Mouse (Mus musculus) limb, embryonic 13.5 days (tissue): ENCODE data around the gene Plxnb2. TPM values are rescaled to one million over a fixed set of nuclear protein-coding genes. Genes with fewer than 3 reads are reported as not detected.

ENCODE experiments used
- ATAC-seq: fragments of 200-750 bp; cut with Nextera tagmentation; 2 replicates; pipeline ENCODE4 v1.8.0; 2017; ENCODE audit warnings: low read depth, moderate number of reproducible peaks, moderate TSS enrichment; ENCODE audit not compliant: low FRiP score
- H3K27ac ChIP-seq: fragments of 300-500 bp; sonication (generic); 2 replicates; pipeline ENCODE4 v1.5.1; 2015; ENCODE audit warnings: inconsistent platforms, mild to moderate bottlenecking, moderate library complexity
- H3K27me3 ChIP-seq: fragments of 300-500 bp; sonication (generic); 2 replicates; pipeline ENCODE4 v1.6.1; 2015; ENCODE audit warnings: mild to moderate bottlenecking, inconsistent platforms
- H3K36me3 ChIP-seq: fragments of 300-500 bp; sonication (generic); 2 replicates; pipeline ENCODE4 v1.6.1; 2015; ENCODE audit warnings: inconsistent platforms, mild to moderate bottlenecking, moderate library complexity
- H3K4me1 ChIP-seq: fragments of 300-500 bp; sonication (generic); 2 replicates; pipeline ENCODE4 v1.6.1; 2015; ENCODE audit warnings: inconsistent platforms
- H3K4me2 ChIP-seq: fragments of 300-500 bp; sonication (generic); replicated peaks from 2 replicates; pipeline ENCODE4 v1.6.1; 2015; ENCODE audit warnings: inconsistent platforms, mild to moderate bottlenecking, moderate library complexity
- H3K4me3 ChIP-seq: fragments of 300-500 bp; sonication (generic); 2 replicates; pipeline ENCODE4 v1.5.1; 2015; ENCODE audit warnings: moderate library complexity, mild to moderate bottlenecking, inconsistent platforms
- H3K9ac ChIP-seq: fragments of 300-500 bp; sonication (generic); 2 replicates; pipeline ENCODE4 v1.6.1; 2015; ENCODE audit warnings: mild to moderate bottlenecking, inconsistent platforms
- H3K9me3 ChIP-seq: fragments of 300-500 bp; sonication (generic); 2 replicates; pipeline ENCODE4 v1.6.1; 2016; ENCODE audit warnings: inconsistent platforms
- WGBS: fragments of 180-500 bp; shearing (Covaris S2); methylation state at CpG from one replicate; pipeline ENCODE4 v1.1.7; 2015; 5-methylcytosine and 5-hydroxymethylcytosine counted together
- polyA plus RNA-seq: library from polyadenylated mRNA; unstranded; fragments of >200 nt; fragmentation: Nextera tagmentation; extraction: Ambion mirVana; gene quantifications from 2 replicates; pipeline ENCODE4 v1.2.1, GENCODE M21; 2015

Plxnb2 gene
- polyA plus RNA-seq, 1 experiment from 2014 or later = 144 TPM

- peaks cover 62% of the 10 kb centered on the region for H3K4me1 ChIP-seq
- H3K36me3 ChIP-seq = peaks cover 44% of the 10 kb centered on the region
- H3K27ac ChIP-seq = peak overlapping the region; percentile 81
- 4% methylated on average over 10 of the region's 10 CpGs for WGBS
- H3K4me2 ChIP-seq = peak overlapping the region; percentile 51
- H3K9ac ChIP-seq = peak overlapping the region; percentile 48; the same call in 1 of the 2 replicates
- no peaks in the 10 kb centered on the region for H3K27me3 ChIP-seq
- ATAC-seq = peak; percentile 86
- peak overlapping the region; percentile 23 for H3K4me3 ChIP-seq
- no peaks in the 10 kb centered on the region for H3K9me3 ChIP-seq
Observed at GRCm38 (mm10) chr15:89169431-89169830, 11.2 kb downstream of the Plxnb2 start.

- Histone ChIP-seq H3K9me3 (no peaks in the 10 kb centered on the region), H3K36me3 (peaks cover 49% of the 10 kb centered on the region), H3K9ac (peak overlapping the region; percentile 48), H3K4me1 (peaks cover 56% of the 10 kb centered on the region), H3K4me2 (peak overlapping the region; percentile 51), H3K27me3 (no peaks in the 10 kb centered on the region), H3K27ac (peak overlapping the region; percentile 81), H3K4me3 (peak overlapping the region; percentile 23)
- no peak for ATAC-seq
- WGBS = 50% methylated on average over 10 of the region's 10 CpGs
Observed at GRCm38 (mm10) chr15:89168922-89169321, 11.7 kb downstream of the Plxnb2 start.

DNA sequence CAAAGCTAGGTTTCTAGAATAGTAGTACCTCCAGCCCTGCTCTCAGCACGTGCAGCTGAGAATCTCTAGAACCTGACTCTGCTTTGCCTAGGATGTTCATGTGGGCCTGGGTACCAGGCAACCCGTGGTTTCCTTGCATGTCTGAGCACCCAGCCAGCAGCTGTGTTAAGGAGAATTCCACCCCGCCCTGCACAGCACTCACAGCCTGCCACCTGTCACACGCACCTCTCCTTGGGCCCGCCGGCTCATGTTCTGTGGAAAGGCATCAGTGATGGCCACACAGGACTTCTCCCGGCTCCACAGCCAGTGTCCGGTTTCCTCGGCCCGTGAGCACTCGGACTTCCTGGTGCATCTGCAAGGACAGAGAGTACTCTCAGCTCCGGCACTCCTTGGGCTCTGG, 15.1 kb downstream of the Plxnb2 start:
- WGBS = 87% methylated on average over 12 of the region's 12 CpGs
- Histone ChIP-seq H3K27me3 (no peaks in the 10 kb centered on the region), H3K36me3 (peaks cover 84% of the 10 kb centered on the region), H3K9me3 (no peaks in the 10 kb centered on the region), H3K9ac (no peak overlapping the region), H3K27ac (no peak overlapping the region), H3K4me3 (no peak overlapping the region), H3K4me1 (peaks cover 25% of the 10 kb centered on the region), H3K4me2 (no peak overlapping the region)
- ATAC-seq = no peak

DNA sequence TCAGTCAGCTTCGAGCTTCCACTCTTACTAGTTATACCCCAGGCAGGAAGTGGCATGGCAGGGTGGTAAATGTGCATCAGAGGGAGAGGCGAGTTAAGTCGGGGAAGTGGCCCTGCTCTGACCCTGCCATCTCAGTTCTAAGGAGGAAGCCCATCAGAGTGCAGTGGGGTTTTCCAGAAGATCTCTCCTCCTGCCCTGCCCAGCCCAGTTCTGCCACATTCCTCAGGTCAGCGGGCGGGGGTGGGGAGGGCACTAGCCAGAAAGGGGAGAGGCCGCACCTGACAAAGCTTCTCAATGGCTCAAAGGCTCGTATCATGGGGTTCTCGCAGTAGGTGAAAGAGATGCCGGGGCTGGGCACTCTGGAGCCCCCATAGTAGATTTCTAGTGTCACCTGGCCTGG, 19.2 kb downstream of the Plxnb2 start:
- Histone ChIP-seq H3K9ac (no peak overlapping the region), H3K27me3 (no peaks in the 10 kb centered on the region), H3K9me3 (no peaks in the 10 kb centered on the region), H3K4me2 (no peak overlapping the region), H3K4me3 (no peak overlapping the region), H3K4me1 (no peaks in the 10 kb centered on the region), H3K27ac (no peak overlapping the region), H3K36me3 (peaks cover 100% of the 10 kb centered on the region)
- ATAC-seq = no peak
- 80% methylated on average over 9 of the region's 9 CpGs for WGBS

GRCm38 (mm10) chr15:89158516-89158915, 22.1 kb downstream of the Plxnb2 start:
- Histone ChIP-seq H3K4me2 (no peak overlapping the region), H3K4me3 (no peak overlapping the region), H3K9me3 (no peaks in the 10 kb centered on the region), H3K9ac (no peak overlapping the region), H3K27ac (no peak overlapping the region), H3K36me3 (peaks cover 100% of the 10 kb centered on the region), H3K4me1 (no peaks in the 10 kb centered on the region), H3K27me3 (no peaks in the 10 kb centered on the region)
- no peak for ATAC-seq
- WGBS = 92% methylated on average over 16 of the region's 16 CpGs

DNA sequence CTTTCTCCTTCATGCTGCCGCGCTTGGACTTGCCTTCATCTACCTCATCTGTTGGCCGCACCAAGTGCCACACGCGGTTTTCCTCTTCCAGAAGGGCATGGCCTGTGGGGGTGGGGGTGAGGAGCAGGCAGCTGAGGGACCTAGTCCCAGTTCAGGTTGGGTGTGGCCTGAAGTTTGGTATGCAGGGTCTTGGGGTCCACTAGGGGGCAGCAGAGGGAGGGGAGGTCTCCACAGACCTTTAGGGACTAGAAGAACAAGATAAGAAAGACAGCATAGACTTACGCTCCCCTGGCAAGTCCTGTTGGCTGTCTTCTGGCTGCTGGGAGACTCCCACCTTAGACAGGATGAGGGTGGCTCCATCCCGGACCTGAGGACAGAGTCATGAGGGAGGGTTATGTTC, 22.6 kb downstream of the Plxnb2 start:
- Histone ChIP-seq H3K36me3 (peaks cover 94% of the 10 kb centered on the region), H3K27me3 (no peaks in the 10 kb centered on the region), H3K9ac (no peak overlapping the region), H3K4me2 (no peak overlapping the region), H3K4me3 (no peak overlapping the region), H3K27ac (no peak overlapping the region), H3K9me3 (no peaks in the 10 kb centered on the region), H3K4me1 (no peaks in the 10 kb centered on the region)
- no peak for ATAC-seq
- WGBS = 70% methylated on average over 7 of the region's 7 CpGs

DNA sequence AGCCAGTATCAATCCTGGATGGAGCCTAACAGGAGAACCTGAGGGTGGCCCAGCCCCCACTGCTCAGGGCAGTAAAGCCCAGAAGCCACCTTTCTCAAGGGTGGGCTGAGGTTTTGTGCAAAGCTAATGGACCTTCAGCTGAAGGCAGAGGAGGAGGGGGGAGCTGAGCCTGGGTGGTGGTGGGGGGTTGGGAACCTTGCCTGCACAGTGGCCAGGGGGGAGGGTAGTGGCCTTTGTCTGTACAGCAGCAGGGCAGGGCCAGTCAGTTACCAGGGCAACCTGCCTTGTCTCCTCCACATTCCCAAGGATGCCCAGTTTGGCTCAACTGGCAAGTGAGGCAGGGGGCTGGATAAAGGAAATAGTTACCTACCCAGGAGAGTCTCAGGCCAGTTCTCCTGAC, 28.3 kb downstream of the Plxnb2 start:
- H3K4me3 ChIP-seq = no peak overlapping the region

DNA sequence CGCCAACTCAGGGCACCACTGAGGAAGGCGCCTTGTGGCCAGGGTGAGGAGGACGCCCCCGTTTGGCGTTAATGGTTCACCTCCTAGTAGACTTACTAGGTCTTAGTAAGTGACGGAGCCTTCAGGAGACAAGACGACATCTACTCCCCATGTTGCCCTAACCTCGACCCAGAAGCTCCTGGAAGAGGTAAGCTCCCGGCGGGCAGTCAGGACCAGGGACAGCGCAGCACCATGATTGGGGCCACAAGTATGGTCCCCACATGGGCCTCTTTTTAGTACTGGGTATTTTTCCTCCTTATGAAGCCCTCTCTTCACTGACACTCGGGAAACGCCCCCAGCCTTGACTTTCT, 30.6 kb downstream of the Plxnb2 start:
- H3K27ac ChIP-seq = no peak overlapping the region
- H3K9ac ChIP-seq = peak overlapping the region; percentile 73
- WGBS = 2% methylated on average over 13 of the region's 13 CpGs

More for the DNA sequence above, 28.3 kb downstream of the Plxnb2 start:
- no peak overlapping the region for H3K27ac ChIP-seq
- no peaks in the 10 kb centered on the region for H3K9me3 ChIP-seq
- peaks cover 20% of the 10 kb centered on the region for H3K4me1 ChIP-seq
- peaks cover 38% of the 10 kb centered on the region for H3K36me3 ChIP-seq
- peaks cover 21% of the 10 kb centered on the region for H3K27me3 ChIP-seq
- no peak for ATAC-seq
- H3K9ac ChIP-seq = no peak overlapping the region
- H3K4me2 ChIP-seq = no peak overlapping the region

DNA sequence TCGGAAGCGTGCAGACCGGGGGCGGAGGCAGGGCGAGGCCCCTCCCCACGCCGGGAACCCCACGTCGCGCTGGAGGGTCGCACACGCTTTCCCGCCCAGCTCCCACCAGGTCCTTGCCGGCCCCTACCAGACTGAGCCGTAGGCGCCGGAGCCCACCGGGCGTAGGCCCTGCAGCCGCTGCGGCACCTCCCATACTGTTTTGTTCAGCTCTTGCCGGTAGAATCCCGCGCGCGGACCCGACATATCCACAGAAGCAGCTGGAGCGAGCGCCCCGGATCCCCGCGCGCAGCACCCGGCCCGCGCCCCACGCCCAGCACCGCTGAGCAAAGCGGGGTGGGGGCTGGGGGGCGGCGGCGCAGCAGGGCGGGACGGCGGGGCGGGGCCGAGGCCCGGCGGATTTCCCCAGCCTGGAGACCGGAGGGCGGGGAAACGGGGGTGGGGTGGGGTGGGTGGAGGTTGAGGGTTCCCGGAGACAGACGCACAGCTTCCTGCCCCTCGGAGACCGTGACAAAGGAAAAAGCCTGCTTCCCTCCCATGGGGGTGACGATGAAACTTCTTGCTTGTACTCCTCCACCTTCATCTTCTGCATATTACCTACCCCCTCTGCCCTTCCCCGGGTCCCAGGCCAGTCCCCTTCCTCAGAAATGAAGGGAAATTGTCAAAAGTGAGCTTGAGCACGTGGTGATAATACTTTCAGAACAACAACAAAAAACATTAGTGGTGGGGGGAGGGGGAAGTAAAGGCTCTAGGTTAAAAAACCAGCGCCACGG, 31.1 kb downstream of the Plxnb2 start, which contains the start of gene Mapk11:
Mapk11 (minus strand) TSS at position 358 of the 770 bp plus-strand sequence.
- Histone ChIP-seq H3K9me3 (no peaks in the 10 kb centered on the region), H3K36me3 (peaks cover 9% of the 10 kb centered on the region), H3K9ac (peak within 1 kb of the TSS; percentile 73), H3K4me1 (peaks cover 34% of the 10 kb centered on the region), H3K27me3 (peaks cover 39% of the 10 kb centered on the region), H3K4me3 (peak within 1 kb of the TSS; percentile 70), H3K27ac (peak within 1 kb of the TSS; percentile 15; the same call in 1 of the 2 replicates), H3K4me2 (peak within 1 kb of the TSS; percentile 97)
- WGBS = under 1% methylated on average over 58 of the region's 61 CpGs
- peak; percentile 69 for ATAC-seq

More for the DNA sequence above, 30.6 kb downstream of the Plxnb2 start:
- H3K4me3 ChIP-seq = peak overlapping the region; percentile 70
- H3K9me3 ChIP-seq = no peaks in the 10 kb centered on the region
- peaks cover 15% of the 10 kb centered on the region for H3K36me3 ChIP-seq
- no peak for ATAC-seq
- peaks cover 34% of the 10 kb centered on the region for H3K4me1 ChIP-seq
- H3K27me3 ChIP-seq = peaks cover 39% of the 10 kb centered on the region
- peak overlapping the region; percentile 97 for H3K4me2 ChIP-seq

DNA sequence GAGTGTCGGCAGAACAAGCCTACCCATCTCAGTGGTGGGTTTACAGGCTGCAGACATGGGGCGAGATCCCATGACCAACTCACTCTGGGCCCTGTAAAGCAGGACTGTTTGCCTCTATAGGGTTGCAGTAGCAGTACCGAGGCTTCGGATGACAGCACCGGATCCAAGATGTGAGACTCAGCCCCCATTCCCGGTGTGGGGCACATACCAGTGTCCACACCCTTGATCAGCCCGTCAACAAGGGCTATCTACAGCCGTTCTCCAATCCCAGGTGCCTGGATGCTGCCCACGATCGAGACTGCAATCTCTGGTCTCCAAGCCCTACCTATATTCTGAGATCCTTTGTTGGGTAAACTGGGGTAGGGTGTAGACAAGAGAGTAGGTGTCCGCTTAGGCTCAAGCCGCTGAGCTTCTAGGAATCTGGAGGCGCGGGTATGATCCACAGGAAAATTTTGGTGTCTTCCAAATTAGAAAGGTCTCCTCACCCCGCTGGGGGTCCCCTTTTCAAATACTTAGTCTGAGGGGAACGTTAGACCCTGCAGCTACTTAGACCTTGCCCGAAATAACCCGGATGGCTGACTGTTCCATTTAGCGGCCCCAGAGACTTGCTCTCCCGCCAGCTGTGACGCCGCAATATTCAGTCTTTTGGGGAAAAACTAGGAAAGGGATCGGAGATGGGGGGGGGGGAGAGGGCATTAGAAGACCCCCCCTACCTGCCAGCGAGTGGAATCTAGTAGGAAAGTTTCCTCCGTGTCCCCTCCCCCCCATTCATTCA, 31.9 kb downstream of the Plxnb2 start:
- no peak for ATAC-seq
- Histone ChIP-seq H3K36me3 (peaks cover 1% of the 10 kb centered on the region), H3K4me3 (peak overlapping the region; percentile 70), H3K27ac (no peak overlapping the region), H3K9ac (peak overlapping the region; percentile 73), H3K4me2 (peak overlapping the region; percentile 97), H3K27me3 (peaks cover 39% of the 10 kb centered on the region), H3K4me1 (peaks cover 34% of the 10 kb centered on the region), H3K9me3 (no peaks in the 10 kb centered on the region)
- WGBS = 7% methylated on average over 25 of the region's 25 CpGs

GRCm38 (mm10) chr15:89147895-89148294, 32.7 kb downstream of the Plxnb2 start:
- Histone ChIP-seq H3K4me1 (peaks cover 34% of the 10 kb centered on the region), H3K4me3 (peak overlapping the region; percentile 70; the same call in 1 of the 2 replicates)

GRCm38 (mm10) chr15:89147456-89147855, 33.1 kb downstream of the Plxnb2 start:
- Histone ChIP-seq H3K4me3 (peak overlapping the region; percentile 40), H3K4me2 (peak overlapping the region; percentile 70), H3K9me3 (no peaks in the 10 kb centered on the region), H3K36me3 (no peaks in the 10 kb centered on the region), H3K9ac (no peak overlapping the region), H3K4me1 (peaks cover 34% of the 10 kb centered on the region), H3K27ac (no peak overlapping the region), H3K27me3 (peaks cover 48% of the 10 kb centered on the region)
- no peak for ATAC-seq
- 18% methylated on average over 10 of the region's 10 CpGs for WGBS

More at GRCm38 (mm10) chr15:89147895-89148294, 32.7 kb downstream of the Plxnb2 start:
- H3K27ac ChIP-seq = no peak overlapping the region
- 64% methylated on average over 4 of the region's 4 CpGs for WGBS
- no peaks in the 10 kb centered on the region for H3K36me3 ChIP-seq
- no peaks in the 10 kb centered on the region for H3K9me3 ChIP-seq
- H3K4me2 ChIP-seq = peak overlapping the region; percentile 97
- H3K9ac ChIP-seq = no peak overlapping the region
- H3K27me3 ChIP-seq = peaks cover 44% of the 10 kb centered on the region
- ATAC-seq = no peak
